Mouse (Mus musculus) limb, embryonic 11.5 days (tissue): ENCODE results near the gene Mrps12. TPM values are rescaled to one million over a fixed set of nuclear protein-coding genes. Genes with fewer than 3 reads are reported as not detected.
"Not testable (repeated sequence)": the region's sequence is repeated elsewhere in the genome, so short reads cannot be mapped to it uniquely, and the experiment has no call there.

Experiments used
- ATAC-seq: fragments of 200-750 bp; cut with Nextera tagmentation; 2 replicates; pipeline ENCODE4 v1.8.0; 2017; ENCODE audit warnings: low read depth; ENCODE audit not compliant: insufficient number of reproducible peaks, low FRiP score, low TSS enrichment
- DNase-seq: peaks from one replicate; pipeline ENCODE4 v3.0.0-alpha.2; 2015; ENCODE audit warnings: low spot score
- H3K27ac ChIP-seq: fragments of 300-500 bp; sonication (generic); replicated peaks from 2 replicates; pipeline ENCODE4 v1.5.1; 2014; ENCODE audit warnings: low read depth, mild to moderate bottlenecking, low read length
- H3K27me3 ChIP-seq: fragments of 300-500 bp; sonication (generic); 2 replicates; pipeline ENCODE4 v1.6.1; 2014; ENCODE audit warnings: mild to moderate bottlenecking, low read length, mixed read lengths; ENCODE audit not compliant: control insufficient read depth, insufficient read depth
- H3K36me3 ChIP-seq: fragments of 300-500 bp; sonication (generic); 2 replicates; pipeline ENCODE4 v1.6.1; 2014; ENCODE audit warnings: mild to moderate bottlenecking, low read length, moderate library complexity, mixed read lengths; ENCODE audit not compliant: control insufficient read depth, insufficient read depth
- H3K4me1 ChIP-seq: fragments of 300-500 bp; sonication (generic); 2 replicates; pipeline ENCODE4 v1.6.1; 2014; ENCODE audit warnings: low read length, mixed read lengths; ENCODE audit not compliant: control insufficient read depth, insufficient read depth
- H3K4me2 ChIP-seq: fragments of 300-500 bp; sonication (generic); 2 replicates; pipeline ENCODE4 v1.6.1; 2014; ENCODE audit warnings: low read depth, mild to moderate bottlenecking, moderate library complexity; ENCODE audit not compliant: severe bottlenecking
- H3K4me3 ChIP-seq: fragments of 300-500 bp; sonication (generic); 2 replicates; pipeline ENCODE4 v1.5.1; 2014; ENCODE audit warnings: low read depth, low read length
- H3K9ac ChIP-seq: fragments of 300-500 bp; sonication (generic); 2 replicates; pipeline ENCODE4 v1.6.1; 2014; ENCODE audit warnings: mild to moderate bottlenecking, low read length
- H3K9me3 ChIP-seq: fragments of 300-500 bp; sonication (generic); 2 replicates; pipeline ENCODE4 v1.6.1; 2016; ENCODE audit warnings: low read length; ENCODE audit not compliant: control insufficient read depth
- WGBS: fragments of 180-500 bp; shearing (Covaris S2); extraction: QIAGEN DNeasy Blood & Tissue Kit; methylation state at CpG from one replicate; pipeline ENCODE4 v1.1.7; 2014; 5-methylcytosine and 5-hydroxymethylcytosine counted together
- polyA plus RNA-seq: library from polyadenylated mRNA; unstranded; fragments of >200 nt; fragmentation: Nextera tagmentation; extraction: Ambion mirVana; gene quantifications from 2 replicates; pipeline ENCODE4 v1.2.1, GENCODE M21; 2014

The Mrps12 gene
- polyA plus RNA-seq, 1 experiment from 2014 or later, result 156 TPM

GRCm38 (mm10) chr7:28714667-28715066 lies 27.0 kb downstream of the Mrps12 start:
- Histone ChIP-seq H3K27ac (no peak overlapping the region), H3K9ac (no peak overlapping the region), H3K4me3 (no peak overlapping the region), H3K9me3 (no peaks in the 10 kb centered on the region), H3K27me3 (no peaks in the 10 kb centered on the region), H3K4me2 (no peak overlapping the region), H3K4me1 (0 out of 2 replicates have a peak, but pooled peaks cover 5% of the 10 kb centered on the region), H3K36me3 (no peaks in the 10 kb centered on the region)
- DNase-seq (no peak), ATAC-seq (no peak)
- 76% methylated on average over 5 of the region's 5 CpGs for WGBS

- Histone ChIP-seq H3K9ac (no peak overlapping the region), H3K4me2 (no peak overlapping the region), H3K27ac (no peak overlapping the region), H3K4me3 (no peak overlapping the region), H3K36me3 (no peaks in the 10 kb centered on the region), H3K9me3 (no peaks in the 10 kb centered on the region; the same call in 1 of the 2 replicates), H3K27me3 (no peaks in the 10 kb centered on the region), H3K4me1 (no peaks in the 10 kb centered on the region)
- DNase-seq (no peak), ATAC-seq (no peak)
- WGBS, result 65% methylated on average over 3 of the region's 3 CpGs
These were observed 30.7 kb downstream of the Mrps12 start for GRCm38 (mm10) chr7:28710962-28711361.

- Histone ChIP-seq H3K9ac (no peak overlapping the region), H3K27ac (no peak overlapping the region), H3K4me2 (no peak overlapping the region), H3K27me3 (no peaks in the 10 kb centered on the region), H3K36me3 (no peaks in the 10 kb centered on the region), H3K4me3 (no peak overlapping the region), H3K9me3 (no peaks in the 10 kb centered on the region; the same call in 1 of the 2 replicates), H3K4me1 (no peaks in the 10 kb centered on the region)
- ATAC-seq, result no peak
- DNase-seq, result no peak
These were observed 32.2 kb downstream of the Mrps12 start for GRCm38 (mm10) chr7:28709454-28709853.

- Histone ChIP-seq H3K27ac (no peak overlapping the region), H3K9me3 (no peaks in the 10 kb centered on the region; the same call in 1 of the 2 replicates), H3K9ac (no peak overlapping the region), H3K4me1 (no peaks in the 10 kb centered on the region), H3K4me2 (no peak overlapping the region), H3K27me3 (no peaks in the 10 kb centered on the region), H3K4me3 (no peak overlapping the region), H3K36me3 (no peaks in the 10 kb centered on the region)
- ATAC-seq (no peak), DNase-seq (no peak)
- 71% methylated on average over 9 of the region's 9 CpGs for WGBS
These were observed 38.9 kb downstream of the Mrps12 start for GRCm38 (mm10) chr7:28702601-28703143.

- not testable (repeated sequence) for H3K27me3 ChIP-seq, ATAC-seq, DNase-seq, H3K27ac ChIP-seq, H3K9ac ChIP-seq, H3K4me3 ChIP-seq, H3K4me2 ChIP-seq, H3K9me3 ChIP-seq, H3K36me3 ChIP-seq, H3K4me1 ChIP-seq
- 95% methylated on average over 12 of the region's 12 CpGs for WGBS
These were observed 40.3 kb downstream of the Mrps12 start for GRCm38 (mm10) chr7:28701306-28701705.

- Histone ChIP-seq H3K4me2 (no peak overlapping the region), H3K27ac (no peak overlapping the region), H3K36me3 (no peaks in the 10 kb centered on the region; the same call in 1 of the 2 replicates), H3K4me3 (no peak overlapping the region), H3K9ac (no peak overlapping the region), H3K4me1 (no peaks in the 10 kb centered on the region), H3K9me3 (no peaks in the 10 kb centered on the region), H3K27me3 (no peaks in the 10 kb centered on the region)
- WGBS, result 97% methylated on average over 4 of the region's 4 CpGs
- no peak for DNase-seq
- ATAC-seq, result no peak
These were observed 41.4 kb downstream of the Mrps12 start for GRCm38 (mm10) chr7:28700269-28700668.

GRCm38 (mm10) chr7:28697277-28697676 lies 44.3 kb downstream of the Mrps12 start:
- Histone ChIP-seq H3K9ac (no peak overlapping the region), H3K27me3 (no peaks in the 10 kb centered on the region), H3K4me3 (no peak overlapping the region), H3K36me3 (no peaks in the 10 kb centered on the region; the same call in 1 of the 2 replicates), H3K9me3 (no peaks in the 10 kb centered on the region), H3K4me1 (peaks cover 5% of the 10 kb centered on the region; the same call in 1 of the 2 replicates), H3K27ac (no peak overlapping the region), H3K4me2 (no peak overlapping the region)
- no peak for DNase-seq
- ATAC-seq, result no peak
- WGBS, result 92% methylated on average over 11 of the region's 11 CpGs

GRCm38 (mm10) chr7:28694966-28695511 lies 46.6 kb downstream of the Mrps12 start:
- Histone ChIP-seq H3K4me2 (peak overlapping the region; percentile 34), H3K9ac (0 out of 2 replicates have a peak overlapping the region, but pooled peaks have one; percentile 8), H3K27ac (no peak overlapping the region), H3K4me3 (no peak overlapping the region; the same call in 1 of the 2 replicates), H3K9me3 (no peaks in the 10 kb centered on the region), H3K27me3 (no peaks in the 10 kb centered on the region), H3K4me1 (peaks cover 5% of the 10 kb centered on the region; the same call in 1 of the 2 replicates), H3K36me3 (no peaks in the 10 kb centered on the region; the same call in 1 of the 2 replicates)
- ATAC-seq (no peak), DNase-seq (no peak)
- 46% methylated on average over 8 of the region's 8 CpGs for WGBS
